Mouse (Mus musculus) testis, adult 2 months (tissue): ENCODE data around the gene Ftsj3. TPM values are rescaled to one million over a fixed set of nuclear protein-coding genes. Genes with fewer than 3 reads are reported as not detected.
A peak's percentile ranks its signal among the peaks of the same experiment; 100 is the strongest.

Experiments used
- H3K27ac ChIP-seq: fragments of 200-500 bp; 2 replicates; pipeline ENCODE4 v1.5.1; 2012; ENCODE audit warnings: low read depth, low read length; ENCODE audit not compliant: control insufficient read depth, insufficient read depth
- H3K27me3 ChIP-seq: fragments of 200-500 bp; 2 replicates; pipeline ENCODE4 v1.6.1; 2012; ENCODE audit warnings: mild to moderate bottlenecking, low read length, moderate library complexity; ENCODE audit not compliant: control insufficient read depth, insufficient read depth
- H3K36me3 ChIP-seq: fragments of 200-500 bp; 2 replicates; pipeline ENCODE4 v1.6.1; 2012; ENCODE audit warnings: mild to moderate bottlenecking, low read length; ENCODE audit not compliant: control insufficient read depth, insufficient read depth
- H3K4me1 ChIP-seq: fragments of 200-500 bp; 2 replicates; pipeline ENCODE4 v1.6.1; 2012; ENCODE audit warnings: low read length; ENCODE audit not compliant: control insufficient read depth, insufficient read depth
- H3K4me3 ChIP-seq: fragments of 200-500 bp; 2 replicates; pipeline ENCODE4 v1.5.1; 2012; ENCODE audit warnings: low read depth, mild to moderate bottlenecking, low read length, moderate library complexity, mixed read lengths; ENCODE audit not compliant: control insufficient read depth
- CTCF ChIP-seq: fragments of 200-500 bp; IDR thresholded peaks from 2 replicates; pipeline ENCODE4 v1.5.1; 2012; ENCODE audit warnings: low read depth, mild to moderate bottlenecking, inconsistent platforms, low read length, moderate library complexity; ENCODE audit not compliant: control insufficient read depth, insufficient read depth, insufficient replicate concordance
- POLR2A ChIP-seq: fragments of 200-500 bp; IDR thresholded peaks from 2 replicates; pipeline ENCODE4 v1.6.1; 2012; ENCODE audit warnings: low read depth, mild to moderate bottlenecking, inconsistent platforms, low read length, moderate library complexity; ENCODE audit not compliant: control insufficient read depth
- polyA plus RNA-seq: library from polyadenylated mRNA; depleted of rRNA; stranded (reverse); fragments of >200 nt; gene quantifications from 2 replicates; pipeline ENCODE4 v1.2.3, GENCODE M21; 2012

Gene Ftsj3
- polyA plus RNA-seq, 1 experiment = 17.2 TPM

DNA sequence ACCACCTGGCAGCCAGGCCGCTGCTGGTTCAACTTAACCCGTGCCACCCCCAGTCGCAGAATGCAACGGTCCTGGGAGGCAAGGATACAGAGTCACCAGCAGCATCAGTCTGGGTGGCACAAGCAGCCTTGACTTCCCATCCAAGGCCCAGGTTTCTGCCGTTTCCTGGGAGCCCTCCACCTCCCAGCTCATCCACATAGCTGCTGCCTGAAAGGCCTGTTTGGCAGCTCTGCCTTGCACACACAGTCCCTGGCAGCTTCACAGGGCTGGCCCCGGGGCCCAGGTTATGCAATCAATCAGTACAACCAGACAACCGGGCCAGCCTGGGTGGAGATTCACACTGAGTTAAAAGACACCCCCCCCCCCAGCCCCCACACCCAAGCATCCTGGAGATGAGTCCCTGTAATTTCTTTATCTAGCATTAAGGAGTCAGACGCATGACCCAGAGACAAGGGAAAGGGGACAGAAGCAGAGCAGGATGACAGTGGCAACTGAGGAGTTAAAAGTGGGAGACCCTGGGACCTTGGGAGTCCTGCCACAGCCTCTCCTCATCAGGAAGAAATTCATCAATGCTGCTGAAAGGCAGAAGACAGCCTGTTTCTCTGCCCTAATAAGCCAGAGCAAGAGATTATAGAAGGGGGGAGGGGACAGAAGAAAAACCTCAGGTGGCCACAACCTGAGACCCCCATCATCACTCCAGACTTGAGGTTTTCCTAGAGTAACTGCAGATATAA lies 12.6 kb upstream of the Ftsj3 start:
- peak overlapping the region; percentile 76 for H3K27ac ChIP-seq
- H3K4me1 ChIP-seq = peaks cover 18% of the 10 kb centered on the region
- no peak for TF ChIP-seq POLR2A
- TF ChIP-seq CTCF = no peak
- no peaks in the 10 kb centered on the region for H3K27me3 ChIP-seq
- H3K36me3 ChIP-seq = peaks cover 3% of the 10 kb centered on the region; the same call in 1 of the 2 replicates
- no peak overlapping the region for H3K4me3 ChIP-seq

DNA sequence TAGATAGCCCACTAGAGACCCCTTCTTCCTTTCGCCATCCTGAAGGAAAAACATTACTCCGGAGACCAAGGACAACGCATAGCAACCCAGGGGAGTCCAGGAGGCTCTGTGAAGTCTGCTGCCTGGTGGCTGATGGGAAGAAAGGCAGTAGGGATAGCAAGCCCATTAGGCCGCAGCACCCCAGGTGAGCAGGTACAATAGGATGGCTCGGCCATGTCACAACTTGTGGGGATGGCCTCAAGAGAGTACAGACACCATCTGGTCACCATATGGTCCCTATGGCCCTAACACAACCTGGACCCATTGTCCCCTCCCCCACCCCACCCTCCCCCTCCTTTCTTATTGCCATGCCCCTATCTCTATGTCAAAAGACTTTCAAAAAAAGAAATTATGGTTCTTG lies 12.0 kb upstream of the Ftsj3 start:
- Histone ChIP-seq H3K36me3 (peaks cover 3% of the 10 kb centered on the region; the same call in 1 of the 2 replicates), H3K4me1 (peaks cover 16% of the 10 kb centered on the region), H3K27me3 (no peaks in the 10 kb centered on the region), H3K27ac (peak overlapping the region; percentile 8), H3K4me3 (no peak overlapping the region)
- TF ChIP-seq POLR2A = no peak
- no peak for TF ChIP-seq CTCF

DNA sequence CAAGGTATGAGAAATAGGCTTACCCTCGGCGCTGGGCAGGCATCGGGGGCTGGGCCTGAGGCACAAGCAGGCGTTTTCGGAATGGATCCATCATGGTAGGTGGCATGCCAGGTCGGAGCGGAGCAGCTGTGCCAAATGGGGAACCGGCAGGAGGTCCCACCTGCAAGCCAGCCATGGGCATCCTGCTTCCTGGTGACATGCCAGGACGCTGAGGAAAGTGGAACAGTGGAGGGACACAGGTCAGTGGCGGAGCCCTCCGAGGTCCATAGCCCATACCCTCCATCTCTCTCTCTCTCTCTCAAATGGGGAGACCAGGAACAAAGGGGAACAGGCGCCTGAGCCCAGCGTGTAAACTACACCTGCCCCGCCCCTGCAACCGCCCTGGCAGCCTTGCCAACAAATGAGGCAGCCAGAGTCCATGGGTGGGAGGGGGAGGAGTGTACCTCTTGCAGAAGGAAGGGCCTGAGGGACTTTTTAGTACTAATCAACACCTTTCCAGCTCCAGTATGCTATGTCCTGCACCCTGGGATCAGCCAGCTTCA lies 11.5 kb upstream of the Ftsj3 start:
- Histone ChIP-seq H3K27ac (peak overlapping the region; percentile 8), H3K27me3 (no peaks in the 10 kb centered on the region), H3K4me3 (no peak overlapping the region), H3K4me1 (peaks cover 16% of the 10 kb centered on the region), H3K36me3 (peaks cover 3% of the 10 kb centered on the region)
- no peak for TF ChIP-seq POLR2A
- TF ChIP-seq CTCF = no peak

DNA sequence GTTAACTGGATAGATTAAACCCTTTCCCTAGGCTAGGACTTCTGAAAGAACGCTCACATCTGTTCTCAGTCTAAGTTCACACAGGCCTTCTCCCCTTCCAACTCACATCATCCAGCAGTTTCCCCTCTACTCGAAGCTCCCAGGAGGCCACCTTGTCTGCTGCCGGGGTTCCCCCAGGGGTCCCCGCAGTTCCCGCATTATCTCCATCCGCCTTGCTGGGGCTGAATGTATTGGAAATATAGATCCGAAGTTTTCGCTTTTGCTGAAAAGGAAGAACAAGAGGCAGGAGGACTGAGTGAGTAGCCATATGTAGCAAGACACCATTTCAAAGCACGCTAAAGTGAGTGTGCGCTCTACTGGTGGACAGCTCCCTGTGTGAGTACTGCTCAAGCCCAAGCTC lies 10.6 kb upstream of the Ftsj3 start:
- no peak for TF ChIP-seq POLR2A
- no peak for TF ChIP-seq CTCF
- H3K27me3 ChIP-seq = no peaks in the 10 kb centered on the region
- H3K4me3 ChIP-seq = no peak overlapping the region
- H3K36me3 ChIP-seq = peaks cover 3% of the 10 kb centered on the region
- H3K27ac ChIP-seq = no peak overlapping the region
- H3K4me1 ChIP-seq = peaks cover 11% of the 10 kb centered on the region

DNA sequence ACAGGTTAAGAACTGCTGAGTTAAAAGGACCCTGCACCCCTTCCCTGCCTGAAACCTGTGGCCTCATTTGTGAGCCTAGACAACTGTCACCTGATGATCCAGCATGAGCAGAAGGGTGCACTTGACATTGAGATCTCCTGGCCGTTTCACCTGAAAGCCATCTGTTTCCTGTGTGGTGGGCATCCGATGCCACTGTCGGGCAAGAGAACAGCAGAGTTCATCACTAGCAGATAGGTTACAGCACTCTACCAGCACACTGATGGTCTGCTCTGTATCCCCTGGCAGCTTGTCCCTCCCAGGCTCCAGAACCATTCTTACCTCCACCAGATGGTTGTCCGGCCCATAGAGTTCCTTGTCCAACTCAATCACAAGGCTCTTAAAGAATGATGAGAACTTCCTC lies 9.7 kb upstream of the Ftsj3 start:
- H3K36me3 ChIP-seq = peaks cover 3% of the 10 kb centered on the region
- no peak for TF ChIP-seq POLR2A
- TF ChIP-seq CTCF = no peak
- peaks cover 7% of the 10 kb centered on the region for H3K4me1 ChIP-seq
- no peaks in the 10 kb centered on the region for H3K27me3 ChIP-seq
- H3K27ac ChIP-seq = no peak overlapping the region
- no peak overlapping the region for H3K4me3 ChIP-seq

DNA sequence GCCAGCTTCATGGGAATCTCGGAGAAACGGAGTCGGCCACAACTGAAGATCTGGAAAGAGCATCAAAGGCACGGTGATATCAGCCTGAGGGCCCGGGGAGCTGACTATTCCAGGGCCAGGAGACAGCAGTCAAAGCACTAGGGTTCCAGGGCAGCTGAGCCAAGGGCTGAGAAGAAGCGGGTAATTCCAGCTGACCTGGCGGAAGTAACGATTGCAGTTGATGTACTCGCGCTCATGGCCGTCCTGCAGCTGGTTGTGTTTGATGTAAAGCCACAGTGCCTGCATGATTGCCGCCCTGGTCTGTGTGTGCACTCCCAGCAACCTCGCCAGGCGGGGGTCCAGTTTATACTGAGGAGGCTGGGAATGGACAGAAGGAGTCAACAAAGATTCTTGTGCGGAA lies 9.1 kb upstream of the Ftsj3 start:
- Histone ChIP-seq H3K27me3 (no peaks in the 10 kb centered on the region), H3K36me3 (peaks cover 3% of the 10 kb centered on the region), H3K27ac (no peak overlapping the region), H3K4me3 (no peak overlapping the region), H3K4me1 (peaks cover 4% of the 10 kb centered on the region)
- TF ChIP-seq POLR2A (no peak), CTCF (no peak)

DNA sequence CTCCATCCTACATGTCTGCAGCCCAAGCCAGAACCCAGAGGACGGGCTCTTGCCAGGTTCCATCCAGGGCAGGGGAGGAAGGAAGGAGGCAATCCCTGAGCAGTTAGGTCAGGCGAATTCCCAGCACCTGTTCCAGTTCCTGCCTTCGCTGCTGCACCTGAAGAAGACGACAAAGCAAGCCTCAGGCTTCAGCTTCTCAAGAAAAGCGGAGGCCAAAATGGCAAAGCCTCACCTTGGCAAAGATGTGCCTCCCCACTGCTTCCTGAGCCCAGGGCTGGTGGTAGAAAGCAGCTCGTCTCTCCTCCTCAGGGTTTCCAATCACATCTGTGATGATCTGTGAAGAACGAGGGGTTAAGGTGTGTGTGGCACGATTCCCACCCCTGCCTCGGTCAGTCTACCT lies 8.1 kb upstream of the Ftsj3 start:
- Histone ChIP-seq H3K27ac (no peak overlapping the region), H3K4me3 (no peak overlapping the region), H3K4me1 (peaks cover under 1% of the 10 kb centered on the region; the same call in 1 of the 2 replicates), H3K27me3 (no peaks in the 10 kb centered on the region), H3K36me3 (peaks cover 3% of the 10 kb centered on the region)
- TF ChIP-seq CTCF (no peak), POLR2A (no peak)

GRCm38 (mm10) chr11:106260826-106261450 lies 5.1 kb upstream of the Ftsj3 start:
- Histone ChIP-seq H3K36me3 (peaks cover 3% of the 10 kb centered on the region), H3K27ac (no peak overlapping the region), H3K4me1 (peaks cover 3% of the 10 kb centered on the region; the same call in 1 of the 2 replicates), H3K4me3 (no peak overlapping the region), H3K27me3 (no peaks in the 10 kb centered on the region)
- no peak for TF ChIP-seq POLR2A
